Mouse (Mus musculus) MEL (cell line): ENCODE results near the gene Eef1b2.

Source experiments
- CHD1 ChIP-seq: IDR thresholded peaks from 2 replicates; pipeline ENCODE4 v1.6.1; 2012; ENCODE audit warnings: low read depth, mild to moderate bottlenecking, inconsistent platforms, low read length, improper control_type of control experiment
- CTCF ChIP-seq, 3 experiments: IDR thresholded peaks in 2 of 3; conservative IDR thresholded peaks in 1 of 3; 2 replicates each; pipeline ENCODE4 v1.5.1; 2011 to 2012; ENCODE audit warnings: low read length in 3 of 3, low read depth in 2 of 3, mild to moderate bottlenecking in 2 of 3, improper control_type of control experiment in 1 of 3, inconsistent platforms in 1 of 3, mixed read lengths in 1 of 3, moderate library complexity in 1 of 3; ENCODE audit not compliant: control insufficient read depth in 1 of 3, insufficient read depth in 1 of 3, poor library complexity in 1 of 3, severe bottlenecking in 1 of 3
- EP300 ChIP-seq, 2 experiments: IDR thresholded peaks; 2 replicates each; pipeline ENCODE4 v1.6.1; 2011; ENCODE audit warnings: improper control_type of control experiment in 2 of 2, low read length in 2 of 2, low read depth in 1 of 2, mild to moderate bottlenecking in 1 of 2
- HCFC1 ChIP-seq: IDR thresholded peaks from 2 replicates; pipeline ENCODE4 v1.6.1; 2012; ENCODE audit warnings: low read depth, mild to moderate bottlenecking, inconsistent platforms, low read length, improper control_type of control experiment, moderate library complexity
- MAFK ChIP-seq: IDR thresholded peaks from 2 replicates; pipeline ENCODE4 v1.6.1; 2011; ENCODE audit warnings: low read depth, mild to moderate bottlenecking, low read length, improper control_type of control experiment, borderline replicate concordance
- MEF2A ChIP-seq: IDR thresholded peaks from 2 replicates; pipeline ENCODE4 v1.6.1; 2014; ENCODE audit warnings: low read depth, mild to moderate bottlenecking, inconsistent platforms, low read length, improper control_type of control experiment; ENCODE audit not compliant: poor library complexity, insufficient replicate concordance, severe bottlenecking; ENCODE audit errors: extremely low read depth
- POLR2A ChIP-seq, 2 experiments: IDR thresholded peaks; 2 replicates each; pipeline ENCODE4 v1.6.1; 2011 to 2012; ENCODE audit warnings: low read length in 2 of 2, mild to moderate bottlenecking in 2 of 2, control low read depth in 1 of 2, improper control_type of control experiment in 1 of 2, low read depth in 1 of 2, moderate library complexity in 1 of 2; ENCODE audit not compliant: control insufficient read depth in 1 of 2, insufficient read depth in 1 of 2, poor library complexity in 1 of 2
- RAD21 ChIP-seq: IDR thresholded peaks from 2 replicates; pipeline ENCODE4 v1.6.1; 2011; ENCODE audit warnings: mild to moderate bottlenecking, low read depth, low read length, improper control_type of control experiment
- SMC3 ChIP-seq: IDR thresholded peaks from 2 replicates; pipeline ENCODE4 v1.6.1; 2011; ENCODE audit warnings: low read depth, low read length, improper control_type of control experiment
- TBP ChIP-seq: IDR thresholded peaks from 2 replicates; pipeline ENCODE4 v1.8.0; 2011; ENCODE audit warnings: low read depth, low read length, improper control_type of control experiment
- UBTF ChIP-seq: IDR thresholded peaks from 2 replicates; pipeline ENCODE4 v1.6.1; 2012; ENCODE audit warnings: low read depth, mild to moderate bottlenecking, inconsistent platforms, low read length, improper control_type of control experiment, moderate library complexity, borderline replicate concordance; ENCODE audit not compliant: insufficient read depth
- ZNF384 ChIP-seq: IDR thresholded peaks from 2 replicates; pipeline ENCODE4 v1.6.1; 2012; ENCODE audit warnings: low read depth, mild to moderate bottlenecking, inconsistent platforms, low read length, improper control_type of control experiment

DNA sequence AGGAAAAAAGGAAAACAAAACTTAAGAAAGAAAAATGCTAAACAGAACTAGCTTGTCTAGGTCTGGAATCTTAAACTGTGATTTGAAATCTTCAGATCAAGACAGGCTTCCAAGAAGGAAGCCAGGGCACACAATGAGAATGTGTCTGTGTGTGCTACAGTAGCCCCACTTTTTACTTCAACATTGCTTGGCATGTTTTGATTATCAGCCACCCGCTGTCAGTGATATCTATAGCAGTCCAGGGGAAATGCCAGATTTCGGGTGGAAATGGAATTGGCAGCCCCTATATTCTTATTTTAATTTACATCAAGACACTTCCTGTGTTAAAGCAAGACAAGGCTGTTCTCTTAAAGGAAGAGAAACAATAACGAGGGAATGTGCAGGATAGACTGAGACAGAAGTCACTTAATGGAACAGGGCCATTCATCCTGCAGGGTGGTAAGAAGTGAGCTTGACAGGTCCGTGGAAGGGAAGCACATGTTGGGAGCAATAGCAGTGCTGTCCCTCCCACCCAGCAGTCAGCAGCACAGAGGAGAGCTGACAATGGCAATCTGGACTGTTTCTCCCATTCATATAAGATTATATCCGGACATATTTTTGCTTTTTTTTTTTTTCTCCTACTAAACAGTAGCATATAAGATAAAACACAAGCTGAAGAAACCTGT lies 19.4 kb downstream of the Eef1b2 start:
- TF ChIP-seq POLR2A (IDR thresholded peaks at IDR 0.05; ENCODE audit: control insufficient read depth in 1 of 2, insufficient read depth in 1 of 2, low read depth in 1 of 2, low read length in 2 of 2, poor library complexity in 1 of 2) (no peak), CTCF (IDR thresholded peaks at IDR 0.05 in 2 of 3, conservative IDR thresholded peaks at IDR 0.05 in 1 of 3; ENCODE audit: control insufficient read depth in 1 of 3, insufficient read depth in 1 of 3, low read depth in 2 of 3, low read length in 3 of 3, poor library complexity in 1 of 3, severe bottlenecking in 1 of 3) (no peak), CHD1 (no peak), UBTF (no peak), EP300 (IDR thresholded peaks at IDR 0.05; ENCODE audit: low read depth in 1 of 2, low read length in 2 of 2) (no peak), MAFK (no peak), MEF2A (no peak), SMC3 (no peak), TBP (no peak), HCFC1 (no peak), RAD21 (no peak), ZNF384 (no peak)
